Mouse (Mus musculus) stomach, embryonic 15.5 days (tissue): ENCODE results near the gene Tlx3. TPM values are rescaled to one million over a fixed set of nuclear protein-coding genes. Genes with fewer than 3 reads are reported as not detected.

Source experiments
- ATAC-seq: fragments of 200-750 bp; cut with Nextera tagmentation; 2 replicates; pipeline ENCODE4 v1.8.0; 2017; ENCODE audit warnings: low read depth, moderate number of reproducible peaks, moderate TSS enrichment; ENCODE audit not compliant: insufficient read depth, low FRiP score
- H3K27ac ChIP-seq: fragments of 300-500 bp; sonication (generic); 2 replicates; pipeline ENCODE4 v1.5.1; 2015; ENCODE audit warnings: mild to moderate bottlenecking, inconsistent platforms
- H3K27me3 ChIP-seq: fragments of 300-500 bp; sonication (generic); replicated peaks from 2 replicates; pipeline ENCODE4 v1.6.1; 2015; ENCODE audit warnings: inconsistent platforms
- H3K36me3 ChIP-seq: fragments of 300-500 bp; sonication (generic); 2 replicates; pipeline ENCODE4 v1.6.1; 2015; ENCODE audit warnings: inconsistent platforms
- H3K4me1 ChIP-seq: fragments of 300-500 bp; sonication (generic); 2 replicates; pipeline ENCODE4 v1.6.1; 2015; ENCODE audit warnings: inconsistent platforms
- H3K4me2 ChIP-seq: fragments of 300-500 bp; sonication (generic); 2 replicates; pipeline ENCODE4 v1.6.1; 2015; ENCODE audit warnings: mild to moderate bottlenecking, inconsistent platforms
- H3K4me3 ChIP-seq: fragments of 300-500 bp; sonication (generic); replicated peaks from 2 replicates; pipeline ENCODE4 v1.5.1; 2015; ENCODE audit warnings: inconsistent platforms
- H3K9ac ChIP-seq: fragments of 300-500 bp; sonication (generic); 2 replicates; pipeline ENCODE4 v1.6.1; 2015; ENCODE audit warnings: inconsistent platforms
- H3K9me3 ChIP-seq: fragments of 300-500 bp; sonication (generic); 2 replicates; pipeline ENCODE4 v1.6.1; 2016; ENCODE audit warnings: inconsistent platforms
- WGBS: fragments of 180-500 bp; shearing (Covaris S2); methylation state at CpG from one replicate; pipeline ENCODE4 v1.1.7; 2015; 5-methylcytosine and 5-hydroxymethylcytosine counted together
- polyA plus RNA-seq: library from polyadenylated mRNA; unstranded; fragments of >200 nt; fragmentation: Nextera tagmentation; extraction: Ambion mirVana; gene quantifications from 2 replicates; pipeline ENCODE4 v1.2.1, GENCODE M21; 2015

Gene Tlx3
- polyA plus RNA-seq, 1 experiment from 2014 or later, result 0.08 TPM

DNA sequence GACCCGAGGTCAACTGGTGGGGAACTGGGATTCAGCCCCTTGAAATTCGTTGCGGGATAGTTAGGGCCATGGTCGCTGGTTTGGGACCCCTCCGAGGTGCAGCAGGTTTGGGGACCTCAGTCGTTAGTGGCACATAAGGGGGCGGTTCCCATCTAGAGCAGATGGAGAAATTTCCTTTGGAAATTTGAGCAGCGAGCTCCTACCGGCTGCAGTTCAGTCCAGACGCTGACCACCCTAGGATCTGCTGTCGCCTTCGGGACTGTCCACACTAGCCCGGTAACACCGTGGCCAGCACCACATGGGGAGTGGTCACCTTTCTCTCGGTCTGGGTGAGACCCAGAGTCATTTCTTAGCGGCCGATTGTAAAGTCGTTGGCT is 928 bp upstream of the Tlx3 start:
- H3K4me1 ChIP-seq, result peaks cover 35% of the 10 kb centered on the region
- no peak overlapping the region for H3K4me2 ChIP-seq
- no peak overlapping the region for H3K4me3 ChIP-seq
- WGBS, result 2% methylated on average over 18 of the region's 18 CpGs
- H3K9ac ChIP-seq, result no peak overlapping the region
- no peaks in the 10 kb centered on the region for H3K36me3 ChIP-seq
- peaks cover 88% of the 10 kb centered on the region for H3K27me3 ChIP-seq
- no peak overlapping the region for H3K27ac ChIP-seq
- no peak for ATAC-seq
- no peaks in the 10 kb centered on the region for H3K9me3 ChIP-seq

DNA sequence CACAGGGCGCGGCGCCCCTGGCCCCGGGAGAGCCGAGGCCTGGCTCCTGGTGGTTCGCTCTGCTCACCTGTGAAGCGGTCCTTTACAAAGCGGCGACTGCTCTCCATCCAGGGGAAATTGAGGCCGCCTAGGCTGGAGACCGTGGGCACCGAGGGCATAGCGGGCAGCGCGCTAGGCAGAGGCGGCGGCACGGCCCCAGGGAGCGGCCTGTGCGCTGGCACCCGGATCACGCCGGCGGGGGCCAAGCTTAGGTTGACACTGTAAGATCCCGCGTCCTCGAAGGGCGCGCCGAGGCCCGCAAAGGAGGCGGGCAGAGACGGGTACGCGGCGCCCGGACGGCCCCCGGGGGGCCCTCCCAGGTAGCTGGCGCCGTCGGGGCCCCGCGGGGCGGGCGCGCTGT is 417 bp downstream of the Tlx3 start:
- Histone ChIP-seq H3K27me3 (peaks cover 96% of the 10 kb centered on the region), H3K27ac (no peak overlapping the region), H3K4me3 (peak overlapping the region; percentile 27), H3K36me3 (no peaks in the 10 kb centered on the region), H3K9me3 (no peaks in the 10 kb centered on the region), H3K4me1 (peaks cover 38% of the 10 kb centered on the region), H3K4me2 (peak overlapping the region; percentile 50), H3K9ac (no peak overlapping the region)
- no peak for ATAC-seq
- WGBS, result 1% methylated on average over 47 of the region's 47 CpGs

DNA sequence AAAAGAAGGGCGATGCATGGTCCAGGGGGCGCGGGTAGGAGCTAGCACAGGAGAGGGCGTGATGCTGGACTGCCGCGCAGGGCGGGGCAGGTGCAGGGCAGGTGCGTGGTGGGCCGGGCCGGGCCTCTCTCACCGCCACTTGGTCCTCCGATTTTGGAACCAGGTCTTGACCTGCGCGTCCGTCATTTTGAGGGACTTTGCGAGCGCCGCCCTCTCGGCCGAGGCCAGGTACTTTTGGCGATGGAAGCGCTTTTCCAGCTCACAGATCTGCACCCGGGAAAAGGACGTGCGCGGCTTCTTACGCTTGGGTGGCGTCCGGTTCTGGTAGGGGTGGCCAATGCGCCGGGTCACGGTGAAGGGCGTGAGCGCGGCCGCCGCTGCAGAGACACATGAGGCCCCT is 1.1 kb downstream of the Tlx3 start:
- H3K27ac ChIP-seq, result no peak overlapping the region
- peaks cover 38% of the 10 kb centered on the region for H3K4me1 ChIP-seq
- WGBS, result 1% methylated on average over 34 of the region's 37 CpGs
- 0 out of 2 replicates have a peak overlapping the region, but pooled peaks have one; percentile 27 for H3K4me3 ChIP-seq
- no peak overlapping the region for H3K9ac ChIP-seq
- no peak for ATAC-seq
- no peaks in the 10 kb centered on the region for H3K36me3 ChIP-seq
- no peak overlapping the region for H3K4me2 ChIP-seq
- peaks cover 98% of the 10 kb centered on the region for H3K27me3 ChIP-seq
- H3K9me3 ChIP-seq, result no peaks in the 10 kb centered on the region

DNA sequence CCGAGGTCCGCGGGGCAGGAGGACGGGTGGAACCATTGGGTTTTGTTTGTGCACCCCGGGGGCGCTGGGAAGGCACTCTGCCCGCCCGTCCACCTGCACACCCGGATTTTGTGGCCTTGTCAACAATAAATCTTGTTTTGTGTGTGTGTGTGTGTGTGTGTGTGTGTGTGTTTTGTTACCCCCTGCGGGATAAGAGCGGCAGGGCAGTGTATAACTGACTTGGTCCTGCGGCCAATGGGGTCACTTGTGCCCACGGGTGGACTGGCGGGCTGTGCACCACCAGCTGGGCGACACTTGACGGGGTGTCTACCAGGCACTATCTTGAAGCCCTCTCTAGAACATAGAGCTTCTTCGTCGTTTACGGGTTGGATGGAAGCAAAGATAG is 1.8 kb downstream of the Tlx3 start:
- no peaks in the 10 kb centered on the region for H3K36me3 ChIP-seq
- WGBS, result 2% methylated on average over 19 of the region's 19 CpGs
- no peak overlapping the region for H3K27ac ChIP-seq
- H3K27me3 ChIP-seq, result peaks cover 100% of the 10 kb centered on the region
- ATAC-seq, result no peak
- no peaks in the 10 kb centered on the region for H3K9me3 ChIP-seq
- no peak overlapping the region for H3K9ac ChIP-seq
- H3K4me1 ChIP-seq, result peaks cover 38% of the 10 kb centered on the region
- peak overlapping the region; percentile 33 for H3K4me3 ChIP-seq
- H3K4me2 ChIP-seq, result peak overlapping the region; percentile 62

DNA sequence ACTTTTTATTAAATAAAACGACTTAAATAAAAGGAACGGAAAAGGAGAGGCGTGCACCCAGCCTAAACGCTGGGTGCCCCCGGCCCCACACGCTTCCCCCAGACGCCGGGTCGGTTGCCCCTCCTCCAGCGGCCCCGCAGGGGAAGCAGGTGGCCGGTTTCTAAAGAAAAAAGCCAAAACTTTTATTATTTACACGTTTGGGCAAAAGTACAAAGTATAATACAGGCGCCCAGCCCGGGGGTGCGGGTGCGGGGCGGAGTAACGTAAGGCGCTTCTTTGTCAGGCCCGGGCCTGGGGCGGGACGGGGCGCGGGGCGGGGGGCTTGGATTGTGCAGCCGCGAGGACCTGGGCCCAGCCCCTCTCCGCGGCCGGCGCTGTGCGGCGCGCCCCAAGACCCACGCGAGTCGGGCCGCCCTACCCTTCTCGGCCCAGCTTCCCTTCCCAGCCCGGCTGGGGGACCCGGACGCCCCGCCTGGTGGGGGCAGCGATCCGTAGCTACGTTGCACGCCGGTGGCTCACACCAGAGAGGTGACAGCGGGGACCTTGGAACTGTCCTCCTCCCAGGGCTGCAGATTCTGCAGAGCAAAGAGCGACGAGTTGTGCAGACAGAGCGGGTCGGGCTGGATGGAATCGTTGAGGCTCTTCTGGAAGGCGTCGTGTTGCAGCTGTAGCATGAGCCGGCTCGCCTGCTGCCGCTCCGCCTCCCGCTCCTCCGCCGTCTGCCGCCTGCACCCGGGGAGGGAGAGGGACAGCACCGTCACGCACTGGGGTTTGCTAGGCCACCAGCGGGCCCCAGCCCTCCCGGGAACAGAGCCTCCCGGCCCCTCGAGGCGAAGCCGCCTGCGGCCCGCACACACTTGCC is 2.4 kb downstream of the Tlx3 start:
- Histone ChIP-seq H3K4me3 (peak overlapping the region; percentile 33), H3K4me1 (peaks cover 38% of the 10 kb centered on the region), H3K27me3 (peaks cover 100% of the 10 kb centered on the region), H3K4me2 (peak overlapping the region; percentile 62), H3K9me3 (no peaks in the 10 kb centered on the region), H3K9ac (no peak overlapping the region), H3K27ac (no peak overlapping the region), H3K36me3 (no peaks in the 10 kb centered on the region)
- 1% methylated on average over 67 of the region's 76 CpGs for WGBS
- ATAC-seq, result 0 out of 2 replicates have a peak, but pooled peaks have one; percentile 20

DNA sequence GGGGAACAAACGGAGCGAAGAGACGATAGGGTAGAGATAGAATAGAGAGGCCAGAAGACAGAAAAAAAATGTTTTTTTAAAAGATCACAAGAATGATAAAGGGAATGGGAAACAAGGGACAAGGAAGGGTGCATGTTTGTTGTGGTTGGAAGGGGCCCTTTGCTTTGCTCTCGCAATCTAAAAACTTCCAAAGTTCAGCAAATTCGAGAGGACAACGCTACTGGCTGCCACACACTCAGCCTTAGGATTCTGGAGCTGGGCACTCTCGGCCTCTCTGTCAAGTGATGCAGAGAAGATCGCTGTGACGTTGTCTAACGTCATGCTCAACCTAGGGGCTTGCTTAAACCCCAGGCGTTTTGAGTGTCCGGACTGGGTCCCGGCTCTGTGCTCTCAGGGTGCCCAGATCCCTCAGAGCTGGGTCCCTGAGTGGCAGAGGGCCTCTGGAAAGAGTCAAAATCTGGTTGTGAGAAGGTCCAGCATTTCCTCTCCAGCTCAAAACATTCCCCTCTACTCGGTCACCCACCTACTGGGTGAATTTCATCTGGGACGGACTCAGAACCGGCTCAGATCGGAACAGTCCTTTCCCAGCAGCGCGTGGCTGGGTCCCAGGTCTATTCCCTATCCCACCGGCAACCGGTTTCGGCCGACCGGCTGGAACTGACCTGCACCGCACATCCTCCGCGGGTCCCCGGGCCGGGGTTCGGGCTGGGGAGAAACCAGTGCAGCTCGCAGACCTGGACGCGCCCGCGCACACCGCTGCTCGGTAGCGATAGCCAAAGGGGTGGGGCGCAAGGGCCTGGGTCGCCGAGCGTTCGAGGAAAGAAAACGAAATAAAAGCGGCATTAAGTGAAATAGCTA is 3.3 kb downstream of the Tlx3 start:
- Histone ChIP-seq H3K36me3 (no peaks in the 10 kb centered on the region), H3K4me2 (peak overlapping the region; percentile 62), H3K4me3 (peak overlapping the region; percentile 33), H3K4me1 (peaks cover 38% of the 10 kb centered on the region), H3K9me3 (no peaks in the 10 kb centered on the region), H3K9ac (no peak overlapping the region), H3K27me3 (peaks cover 100% of the 10 kb centered on the region), H3K27ac (no peak overlapping the region)
- 1% methylated on average over 45 of the region's 45 CpGs for WGBS
- ATAC-seq, result no peak

DNA sequence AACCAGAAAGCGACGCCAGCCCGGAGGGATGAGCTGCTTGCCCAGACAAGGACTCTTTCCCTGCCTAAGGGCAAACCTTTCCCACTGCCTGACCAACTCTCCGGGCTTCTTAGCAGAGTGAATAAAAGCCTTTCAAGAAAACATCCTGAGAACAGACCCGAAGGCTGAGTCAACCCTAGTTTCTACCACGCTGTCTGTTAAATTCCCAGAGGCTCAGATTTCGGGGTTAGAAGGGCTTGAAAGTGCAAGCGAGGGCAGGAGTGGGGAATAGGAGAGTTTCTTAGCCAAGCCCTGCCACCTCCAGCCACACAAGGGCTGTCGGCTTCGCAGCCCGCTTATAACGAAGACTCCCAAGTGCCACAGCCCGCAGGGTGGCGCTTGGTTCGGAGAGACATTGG is 4.3 kb downstream of the Tlx3 start:
- no peak for ATAC-seq
- 5% methylated on average over 15 of the region's 15 CpGs for WGBS

DNA sequence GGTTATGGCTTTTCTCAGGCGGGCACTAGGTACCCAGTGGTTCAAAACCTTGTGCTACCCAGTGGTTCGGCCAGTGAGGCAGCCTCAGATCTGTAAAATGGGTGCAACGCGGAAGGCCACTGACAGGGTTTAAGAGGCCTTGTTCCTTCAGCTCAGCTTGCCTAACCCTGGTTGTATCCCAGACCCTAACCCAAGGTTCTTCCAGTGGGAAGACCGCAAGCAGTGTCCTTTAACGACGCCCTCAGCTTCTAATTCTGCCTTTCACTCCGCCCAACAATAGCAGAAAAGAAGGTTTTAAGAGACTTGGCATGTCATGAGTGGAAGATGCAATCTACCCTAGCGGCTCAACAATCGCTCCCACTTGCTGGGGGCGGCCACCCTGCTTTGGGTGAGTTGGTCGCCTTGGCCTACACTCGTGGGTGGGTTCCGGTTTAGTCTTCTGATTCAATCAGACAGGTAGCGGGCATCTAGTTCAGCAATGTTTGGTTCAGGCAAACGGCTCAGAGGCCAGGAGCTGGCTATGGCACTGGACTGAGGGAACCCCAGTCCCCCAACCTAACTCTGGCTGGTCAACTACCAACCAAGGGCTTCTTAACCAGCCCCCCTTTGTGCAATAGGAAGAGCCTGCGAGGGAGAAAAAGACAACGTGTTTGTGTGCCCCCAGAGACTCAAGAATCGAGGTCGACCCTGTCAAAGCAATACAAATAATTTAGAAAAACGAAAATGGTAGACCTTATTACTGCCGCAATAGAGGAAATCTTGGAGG is 4.9 kb downstream of the Tlx3 start:
- no peak overlapping the region for H3K9ac ChIP-seq
- no peak for ATAC-seq
- no peaks in the 10 kb centered on the region for H3K36me3 ChIP-seq
- H3K4me2 ChIP-seq, result no peak overlapping the region
- WGBS, result 29% methylated on average over 22 of the region's 22 CpGs
- H3K27me3 ChIP-seq, result peaks cover 96% of the 10 kb centered on the region
- no peaks in the 10 kb centered on the region for H3K9me3 ChIP-seq
- H3K4me3 ChIP-seq, result no peak overlapping the region
- no peak overlapping the region for H3K27ac ChIP-seq
- peaks cover 37% of the 10 kb centered on the region for H3K4me1 ChIP-seq

More for the DNA sequence above, 4.3 kb downstream of the Tlx3 start:
- H3K9me3 ChIP-seq, result no peaks in the 10 kb centered on the region
- H3K4me2 ChIP-seq, result no peak overlapping the region
- H3K27me3 ChIP-seq, result peaks cover 96% of the 10 kb centered on the region
- no peak overlapping the region for H3K4me3 ChIP-seq
- H3K36me3 ChIP-seq, result no peaks in the 10 kb centered on the region
- no peak overlapping the region for H3K9ac ChIP-seq
- H3K27ac ChIP-seq, result no peak overlapping the region
- H3K4me1 ChIP-seq, result peaks cover 38% of the 10 kb centered on the region

DNA sequence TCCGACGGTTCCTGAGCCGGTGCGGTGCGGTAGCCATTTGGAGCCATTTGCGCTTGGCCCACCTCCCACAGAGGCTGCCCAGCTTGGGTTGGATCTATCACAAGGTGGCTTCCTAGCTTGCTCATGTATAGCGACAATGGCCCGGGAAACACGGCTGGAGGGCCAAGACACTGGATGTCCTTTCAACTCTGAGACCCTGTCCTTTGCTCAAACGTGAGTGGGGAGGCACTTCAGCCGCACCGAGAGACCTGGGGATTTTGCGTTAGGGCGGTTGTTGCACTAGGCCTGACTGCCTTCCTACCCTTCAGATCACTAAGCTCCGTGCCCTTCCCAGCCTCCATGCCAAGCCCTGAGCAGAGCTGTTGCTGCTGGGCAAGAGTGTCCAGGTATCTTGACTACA is 5.7 kb downstream of the Tlx3 start:
- H3K4me1 ChIP-seq, result peaks cover 28% of the 10 kb centered on the region
- H3K27me3 ChIP-seq, result peaks cover 95% of the 10 kb centered on the region
- 19% methylated on average over 15 of the region's 15 CpGs for WGBS

DNA sequence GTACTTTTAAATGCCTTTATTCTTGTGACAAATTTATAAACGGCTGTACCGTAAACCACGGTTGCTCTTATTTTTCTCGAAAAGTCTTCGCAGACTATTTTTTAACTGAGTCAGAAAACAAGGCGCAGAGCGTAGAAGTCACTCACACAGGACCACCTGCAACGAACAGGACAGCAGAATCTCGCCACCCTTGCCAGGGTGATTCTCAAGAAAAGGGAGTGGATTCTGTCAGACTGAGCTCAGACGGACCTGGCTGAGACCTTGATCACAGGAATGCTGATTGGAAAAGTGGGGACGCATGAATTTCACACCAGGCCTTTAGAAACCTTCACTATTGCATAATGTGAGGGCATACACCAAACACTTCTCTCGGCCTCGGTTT is 6.3 kb downstream of the Tlx3 start:
- Histone ChIP-seq H3K9me3 (no peaks in the 10 kb centered on the region), H3K9ac (no peak overlapping the region), H3K4me1 (peaks cover 28% of the 10 kb centered on the region), H3K27ac (no peak overlapping the region), H3K4me3 (no peak overlapping the region), H3K36me3 (no peaks in the 10 kb centered on the region), H3K27me3 (peaks cover 90% of the 10 kb centered on the region), H3K4me2 (no peak overlapping the region)
- 29% methylated on average over 13 of the region's 13 CpGs for WGBS
- no peak for ATAC-seq

More for the DNA sequence above, 5.7 kb downstream of the Tlx3 start:
- Histone ChIP-seq H3K27ac (no peak overlapping the region), H3K9me3 (no peaks in the 10 kb centered on the region), H3K9ac (no peak overlapping the region), H3K36me3 (no peaks in the 10 kb centered on the region), H3K4me3 (no peak overlapping the region), H3K4me2 (no peak overlapping the region)
- ATAC-seq, result no peak

DNA sequence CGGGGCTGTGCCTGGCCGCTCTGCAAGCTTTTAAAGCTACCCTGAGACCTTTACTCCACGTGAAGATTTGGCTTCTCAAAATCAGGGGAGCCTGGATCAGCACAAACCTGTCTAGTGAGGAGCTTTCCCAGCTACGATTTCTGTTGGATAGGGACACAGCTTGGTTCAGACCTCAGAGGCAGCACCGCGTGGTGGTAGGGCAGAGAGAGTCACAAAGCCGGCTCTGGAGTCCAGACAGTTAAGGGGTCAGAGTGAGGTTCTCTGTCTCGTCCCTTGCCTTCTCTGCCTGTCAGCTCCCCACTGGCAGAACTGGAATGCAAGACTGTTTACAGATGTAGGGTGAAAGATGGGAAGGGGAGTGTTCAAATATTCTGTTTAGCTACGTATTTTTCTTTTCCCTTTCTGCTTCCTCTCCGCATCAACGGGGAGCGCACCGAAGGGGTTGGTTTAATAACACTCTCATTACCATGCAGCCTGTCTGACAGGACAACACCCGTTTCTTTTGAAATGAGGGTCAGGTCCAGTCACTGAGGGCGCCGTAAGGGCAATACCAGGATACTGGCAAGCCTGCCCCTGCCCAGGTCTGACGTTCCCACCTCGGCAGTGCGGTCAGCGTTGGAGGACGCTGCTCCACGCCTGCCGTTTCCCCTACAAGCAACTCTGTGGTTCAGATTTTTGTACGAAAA is 6.8 kb downstream of the Tlx3 start:
- no peak overlapping the region for H3K4me2 ChIP-seq
- H3K27me3 ChIP-seq, result peaks cover 89% of the 10 kb centered on the region
- H3K9ac ChIP-seq, result no peak overlapping the region
- H3K4me1 ChIP-seq, result peaks cover 26% of the 10 kb centered on the region
- H3K27ac ChIP-seq, result no peak overlapping the region
- no peak for ATAC-seq
- no peaks in the 10 kb centered on the region for H3K9me3 ChIP-seq
- WGBS, result 13% methylated on average over 24 of the region's 24 CpGs
- no peak overlapping the region for H3K4me3 ChIP-seq
- H3K36me3 ChIP-seq, result no peaks in the 10 kb centered on the region
